Mouse (Mus musculus): ENCODE results near the gene Sdf4. TPM values are rescaled to one million over a fixed set of nuclear protein-coding genes. Genes with fewer than 3 reads are reported as not detected.

The Sdf4 gene
- polyA plus RNA-seq, 1 experiment from 2014 or later = 127 TPM

DNA sequence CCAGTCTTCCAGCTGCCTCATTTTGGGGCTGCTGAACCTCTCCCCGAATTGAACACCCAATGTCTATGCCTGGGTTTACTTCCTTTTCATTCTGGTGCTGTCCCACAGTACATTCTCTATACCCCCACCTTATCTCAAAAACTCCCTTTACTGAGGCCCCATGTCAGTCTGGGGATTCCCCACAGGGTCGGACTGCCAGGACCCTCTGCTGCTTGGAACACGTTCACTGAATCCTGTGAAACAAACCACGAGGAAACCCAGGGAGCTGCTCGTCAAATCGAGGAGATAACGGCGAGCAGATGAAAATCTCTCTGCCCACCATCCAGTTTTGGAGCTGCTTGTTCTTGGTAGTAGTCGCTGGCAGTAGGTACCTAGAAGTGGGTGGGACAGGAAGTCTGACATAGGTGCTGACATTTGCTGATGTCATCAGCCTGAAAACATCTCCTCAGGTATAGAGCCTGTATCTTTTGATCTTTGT is 29.3 kb downstream of the Sdf4 start:
- H3K9ac ChIP-seq (ENCODE audit: low read length) = no peak overlapping the region
- H3K9me3 ChIP-seq (replicated peaks; ENCODE audit: control insufficient read depth, low read length) = no peaks in the 10 kb centered on the region
- no peak overlapping the region for H3K27ac ChIP-seq (ENCODE audit: low read depth, low read length)
- 88% methylated on average over 9 of the region's 9 CpGs for WGBS
- H3K4me2 ChIP-seq (ENCODE audit: low read length) = no peak overlapping the region
- ATAC-seq (no peak), DNase-seq (ENCODE audit: low spot score) (no peak)
- no peaks in the 10 kb centered on the region for H3K36me3 ChIP-seq (ENCODE audit: control insufficient read depth, insufficient read depth, low read length)
- H3K4me1 ChIP-seq (ENCODE audit: control insufficient read depth, insufficient read depth, low read length) = no peaks in the 10 kb centered on the region
- H3K27me3 ChIP-seq (replicated peaks; ENCODE audit: control insufficient read depth, insufficient read depth, low read length) = no peaks in the 10 kb centered on the region
- H3K4me3 ChIP-seq (ENCODE audit: low read depth, low read length) = no peak overlapping the region

DNA sequence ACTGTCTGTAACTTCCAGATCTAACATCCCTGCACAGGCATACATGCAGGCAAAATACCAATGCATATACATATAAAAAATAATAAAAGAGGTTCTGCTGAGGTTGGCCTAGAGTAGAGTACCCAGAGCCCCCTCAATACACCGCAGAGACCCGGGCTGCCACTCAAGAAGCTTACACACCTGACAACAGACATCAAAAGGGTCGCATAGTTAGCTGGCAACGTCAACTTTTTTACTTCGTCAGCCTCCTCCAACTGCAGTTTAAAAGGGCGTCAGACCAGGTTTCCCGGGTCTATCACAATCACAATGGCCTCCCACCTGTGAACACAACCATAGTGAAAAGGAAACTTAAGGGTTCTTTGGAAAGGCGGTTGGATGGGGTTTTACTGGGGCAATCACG is 30.8 kb downstream of the Sdf4 start:
- no peak for DNase-seq (ENCODE audit: low spot score)
- no peak overlapping the region for H3K27ac ChIP-seq (ENCODE audit: low read depth, low read length)
- WGBS = 85% methylated on average over 9 of the region's 9 CpGs
- H3K4me2 ChIP-seq (ENCODE audit: low read length) = no peak overlapping the region
- no peak overlapping the region for H3K4me3 ChIP-seq (ENCODE audit: low read depth, low read length)
- H3K27me3 ChIP-seq (replicated peaks; ENCODE audit: control insufficient read depth, insufficient read depth, low read length) = no peaks in the 10 kb centered on the region
- H3K4me1 ChIP-seq (ENCODE audit: control insufficient read depth, insufficient read depth, low read length) = no peaks in the 10 kb centered on the region
- no peak overlapping the region for H3K9ac ChIP-seq (ENCODE audit: low read length)
- H3K36me3 ChIP-seq (ENCODE audit: control insufficient read depth, insufficient read depth, low read length) = 0 out of 2 replicates have a peak, but pooled peaks cover 4% of the 10 kb centered on the region
- H3K9me3 ChIP-seq (replicated peaks; ENCODE audit: control insufficient read depth, low read length) = no peaks in the 10 kb centered on the region
- no peak for ATAC-seq

DNA sequence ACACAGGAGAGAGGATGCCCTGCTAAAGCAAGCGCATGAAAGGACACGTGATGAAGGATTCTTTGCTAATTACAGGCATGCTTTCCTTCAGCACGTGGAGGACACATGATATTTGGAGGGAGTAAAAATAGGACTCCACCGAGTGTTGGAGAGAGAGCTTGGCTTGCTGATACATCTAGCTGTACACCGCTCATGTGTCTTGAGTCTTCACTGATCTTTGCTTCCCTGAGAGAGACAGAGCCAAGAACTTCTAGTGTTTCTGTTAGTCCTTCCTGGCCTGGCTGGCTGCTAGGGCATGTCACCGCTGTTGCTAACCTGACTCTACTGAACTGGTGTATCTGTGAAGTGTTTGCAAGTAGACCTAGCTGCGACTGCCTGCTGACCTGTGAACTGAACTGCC is 31.5 kb downstream of the Sdf4 start:
- H3K27ac ChIP-seq (ENCODE audit: low read depth, low read length) = no peak overlapping the region
- H3K9me3 ChIP-seq (replicated peaks; ENCODE audit: control insufficient read depth, low read length) = no peaks in the 10 kb centered on the region
- H3K36me3 ChIP-seq (ENCODE audit: control insufficient read depth, insufficient read depth, low read length) = 0 out of 2 replicates have a peak, but pooled peaks cover 4% of the 10 kb centered on the region
- no peak overlapping the region for H3K9ac ChIP-seq (ENCODE audit: low read length)
- 95% methylated on average over 7 of the region's 7 CpGs for WGBS
- no peaks in the 10 kb centered on the region for H3K4me1 ChIP-seq (ENCODE audit: control insufficient read depth, insufficient read depth, low read length)
- H3K27me3 ChIP-seq (replicated peaks; ENCODE audit: control insufficient read depth, insufficient read depth, low read length) = no peaks in the 10 kb centered on the region
- ATAC-seq = no peak
- H3K4me2 ChIP-seq (ENCODE audit: low read length) = no peak overlapping the region
- DNase-seq (ENCODE audit: low spot score) = no peak
- H3K4me3 ChIP-seq (ENCODE audit: low read depth, low read length) = no peak overlapping the region

DNA sequence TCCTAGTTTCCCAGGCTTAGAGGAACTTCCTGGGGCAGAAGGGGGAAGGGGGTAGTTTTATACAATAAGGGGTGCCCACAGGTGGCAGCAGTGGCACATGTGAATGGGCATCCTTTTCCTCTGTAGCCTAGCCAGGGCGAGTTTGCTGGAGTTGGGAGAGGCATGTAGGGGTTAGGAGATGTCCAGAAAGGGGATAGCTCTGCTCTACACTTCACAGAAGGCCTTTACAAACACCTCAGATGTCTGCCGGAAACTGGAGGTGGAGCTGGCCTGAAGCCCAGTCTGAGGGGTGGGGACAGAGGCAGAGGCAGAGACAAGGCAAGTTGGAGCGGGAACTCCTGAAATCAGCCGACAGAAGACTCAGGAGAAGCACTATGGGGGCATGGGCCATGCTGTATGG is 33.3 kb downstream of the Sdf4 start, which contains the start of gene Tnfrsf18:
Gene Tnfrsf18, plus strand, starts transcription at position 152 of the 400 bp plus-strand sequence.
- ATAC-seq (no peak), DNase-seq (ENCODE audit: low spot score) (no peak)
- Histone ChIP-seq H3K9me3 (replicated peaks; ENCODE audit: control insufficient read depth, low read length) (no peaks in the 10 kb centered on the region), H3K27ac (ENCODE audit: low read depth, low read length) (no peak within 1 kb of the TSS), H3K4me1 (ENCODE audit: control insufficient read depth, insufficient read depth, low read length) (no peaks in the 10 kb centered on the region), H3K9ac (ENCODE audit: low read length) (no peak within 1 kb of the TSS), H3K4me3 (ENCODE audit: low read depth, low read length) (no peak within 1 kb of the TSS), H3K27me3 (replicated peaks; ENCODE audit: control insufficient read depth, insufficient read depth, low read length) (no peaks in the 10 kb centered on the region), H3K36me3 (ENCODE audit: control insufficient read depth, insufficient read depth, low read length) (0 out of 2 replicates have a peak, but pooled peaks cover 4% of the 10 kb centered on the region), H3K4me2 (ENCODE audit: low read length) (no peak within 1 kb of the TSS)
- WGBS = 43% methylated on average over 4 of the region's 4 CpGs

DNA sequence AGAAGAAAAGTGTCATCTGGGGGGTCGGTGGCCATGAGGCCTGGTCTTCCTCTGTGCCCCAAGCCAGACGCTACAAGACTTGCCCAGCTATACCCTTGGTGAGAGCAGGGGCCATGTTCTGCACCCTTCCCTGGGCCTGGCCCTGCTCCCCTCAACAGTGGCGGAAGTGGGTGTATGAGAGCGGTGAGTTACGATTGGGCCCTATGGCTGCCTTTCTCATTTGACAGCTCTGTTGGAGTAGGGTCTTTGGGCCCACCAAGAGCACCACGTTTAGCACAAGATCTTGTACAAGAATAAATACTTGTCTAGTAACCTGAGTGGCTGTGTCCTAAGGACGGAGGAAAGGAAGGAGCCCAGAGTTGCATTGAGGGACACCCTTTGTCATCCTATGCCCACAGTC is 35.9 kb downstream of the Sdf4 start:
- 91% methylated on average over 7 of the region's 7 CpGs for WGBS

GRCm38 (mm10) chr4:156030651-156031118 is 38.0 kb downstream of the Sdf4 start:
- DNase-seq (ENCODE audit: low spot score) (no peak), ATAC-seq (no peak)
- Histone ChIP-seq H3K36me3 (ENCODE audit: control insufficient read depth, insufficient read depth, low read length) (0 out of 2 replicates have a peak, but pooled peaks cover 4% of the 10 kb centered on the region), H3K27ac (ENCODE audit: low read depth, low read length) (peak overlapping the region; percentile 79; the same call in 1 of the 2 replicates), H3K9ac (ENCODE audit: low read length) (peak overlapping the region; percentile 61), H3K4me1 (ENCODE audit: control insufficient read depth, insufficient read depth, low read length) (peaks cover 8% of the 10 kb centered on the region), H3K27me3 (replicated peaks; ENCODE audit: control insufficient read depth, insufficient read depth, low read length) (peaks cover 16% of the 10 kb centered on the region), H3K9me3 (replicated peaks; ENCODE audit: control insufficient read depth, low read length) (no peaks in the 10 kb centered on the region), H3K4me3 (ENCODE audit: low read depth, low read length) (peak overlapping the region; percentile 35), H3K4me2 (ENCODE audit: low read length) (peak overlapping the region; percentile 60)
- 69% methylated on average over 9 of the region's 9 CpGs for WGBS

More for the DNA sequence above, 35.9 kb downstream of the Sdf4 start:
- Histone ChIP-seq H3K4me2 (ENCODE audit: low read length) (no peak overlapping the region), H3K36me3 (ENCODE audit: control insufficient read depth, insufficient read depth, low read length) (0 out of 2 replicates have a peak, but pooled peaks cover 4% of the 10 kb centered on the region), H3K4me3 (ENCODE audit: low read depth, low read length) (no peak overlapping the region), H3K9me3 (replicated peaks; ENCODE audit: control insufficient read depth, low read length) (no peaks in the 10 kb centered on the region), H3K4me1 (ENCODE audit: control insufficient read depth, insufficient read depth, low read length) (peaks cover 8% of the 10 kb centered on the region), H3K27ac (ENCODE audit: low read depth, low read length) (no peak overlapping the region), H3K27me3 (replicated peaks; ENCODE audit: control insufficient read depth, insufficient read depth, low read length) (no peaks in the 10 kb centered on the region), H3K9ac (ENCODE audit: low read length) (no peak overlapping the region)
- ATAC-seq (no peak), DNase-seq (ENCODE audit: low spot score) (no peak)

DNA sequence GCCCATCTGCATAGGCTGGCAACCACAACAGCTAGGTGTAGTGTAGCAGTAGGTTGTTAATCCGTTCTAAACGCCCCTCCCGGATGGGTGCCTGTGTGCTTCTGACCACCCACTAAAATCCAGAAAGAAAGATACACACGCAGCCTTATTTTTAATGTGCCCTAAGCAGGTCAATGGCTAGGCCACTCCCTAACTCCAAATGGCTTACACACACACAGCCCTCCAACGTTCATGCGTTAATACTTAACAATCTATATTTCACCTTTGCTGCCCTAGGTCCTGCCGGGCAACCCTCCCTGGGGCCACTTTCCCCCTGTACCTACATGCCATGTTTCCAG is 38.6 kb downstream of the Sdf4 start:
- H3K27me3 ChIP-seq (replicated peaks; ENCODE audit: control insufficient read depth, insufficient read depth, low read length) = peaks cover 21% of the 10 kb centered on the region
- H3K9me3 ChIP-seq (replicated peaks; ENCODE audit: control insufficient read depth, low read length) = no peaks in the 10 kb centered on the region
- 0 out of 2 replicates have a peak, but pooled peaks cover 4% of the 10 kb centered on the region for H3K36me3 ChIP-seq (ENCODE audit: control insufficient read depth, insufficient read depth, low read length)
- H3K27ac ChIP-seq (ENCODE audit: low read depth, low read length) = peak overlapping the region; percentile 79
- DNase-seq (ENCODE audit: low spot score) (no peak), ATAC-seq (peak; percentile 25; the same call in 1 of the 2 replicates)
- peak overlapping the region; percentile 35 for H3K4me3 ChIP-seq (ENCODE audit: low read depth, low read length)
- H3K4me1 ChIP-seq (ENCODE audit: control insufficient read depth, insufficient read depth, low read length) = peaks cover 8% of the 10 kb centered on the region
- H3K4me2 ChIP-seq (ENCODE audit: low read length) = peak overlapping the region; percentile 60
- peak overlapping the region; percentile 61 for H3K9ac ChIP-seq (ENCODE audit: low read length)
- 5% methylated on average over 7 of the region's 7 CpGs for WGBS

DNA sequence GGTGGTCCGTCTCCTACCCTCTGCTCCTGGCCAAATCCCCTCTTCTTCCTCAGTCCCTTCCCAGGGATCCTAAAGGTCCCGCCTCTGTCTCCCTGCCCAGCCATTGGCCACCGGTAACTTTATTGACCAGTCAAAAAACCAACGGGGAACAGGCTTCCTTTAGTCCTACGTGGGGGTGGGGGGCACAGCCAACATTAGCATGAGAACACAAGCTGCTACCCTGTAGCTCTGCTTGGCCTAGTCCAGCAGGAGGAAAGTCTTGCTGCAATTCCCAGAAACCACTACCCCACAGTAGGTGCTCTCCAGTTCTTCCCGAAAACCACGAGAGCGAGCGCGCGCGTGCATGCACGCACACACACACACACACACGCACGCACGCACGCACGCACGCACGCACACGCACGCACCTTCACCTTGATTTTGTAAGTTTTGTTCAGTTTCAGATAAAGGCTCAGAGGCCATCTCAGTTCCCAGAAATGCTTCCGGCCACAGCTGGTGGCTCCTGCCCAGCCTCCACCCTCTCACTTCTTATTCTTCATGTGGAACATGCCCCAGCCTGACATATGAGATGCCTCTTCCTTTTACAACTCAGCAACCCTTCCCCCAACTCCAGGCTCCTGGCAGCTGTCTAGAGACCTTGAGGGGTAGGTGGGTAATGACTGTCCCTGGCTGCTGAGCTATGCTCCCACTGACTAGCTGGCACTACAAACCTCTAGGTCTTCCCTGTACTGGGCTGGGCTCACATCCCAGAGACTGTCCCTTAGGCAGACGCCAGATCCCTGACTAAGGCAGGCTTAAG is 39.1 kb downstream of the Sdf4 start:
- Histone ChIP-seq H3K27me3 (replicated peaks; ENCODE audit: control insufficient read depth, insufficient read depth, low read length) (peaks cover 22% of the 10 kb centered on the region), H3K36me3 (ENCODE audit: control insufficient read depth, insufficient read depth, low read length) (0 out of 2 replicates have a peak, but pooled peaks cover 4% of the 10 kb centered on the region), H3K9me3 (replicated peaks; ENCODE audit: control insufficient read depth, low read length) (no peaks in the 10 kb centered on the region), H3K4me1 (ENCODE audit: control insufficient read depth, insufficient read depth, low read length) (peaks cover 8% of the 10 kb centered on the region), H3K27ac (ENCODE audit: low read depth, low read length) (peak overlapping the region; percentile 79; the same call in 1 of the 2 replicates), H3K4me3 (ENCODE audit: low read depth, low read length) (peak overlapping the region; percentile 35), H3K9ac (ENCODE audit: low read length) (peak overlapping the region; percentile 61), H3K4me2 (ENCODE audit: low read length) (peak overlapping the region; percentile 60)
- ATAC-seq (peak; percentile 90), DNase-seq (ENCODE audit: low spot score) (peak; percentile 90)
- 2% methylated on average over 24 of the region's 24 CpGs for WGBS

GRCm38 (mm10) chr4:156032856-156033255 is 40.2 kb downstream of the Sdf4 start:
- 92% methylated on average over 4 of the region's 4 CpGs for WGBS
- no peak overlapping the region for H3K4me3 ChIP-seq (ENCODE audit: low read depth, low read length)
- no peak for ATAC-seq
- peaks cover 22% of the 10 kb centered on the region for H3K27me3 ChIP-seq (replicated peaks; ENCODE audit: control insufficient read depth, insufficient read depth, low read length)
- H3K27ac ChIP-seq (ENCODE audit: low read depth, low read length) = no peak overlapping the region
- DNase-seq (ENCODE audit: low spot score) = no peak
- no peaks in the 10 kb centered on the region for H3K9me3 ChIP-seq (replicated peaks; ENCODE audit: control insufficient read depth, low read length)
- peaks cover 8% of the 10 kb centered on the region for H3K4me1 ChIP-seq (ENCODE audit: control insufficient read depth, insufficient read depth, low read length)
- H3K9ac ChIP-seq (ENCODE audit: low read length) = no peak overlapping the region
- H3K4me2 ChIP-seq (ENCODE audit: low read length) = no peak overlapping the region
- H3K36me3 ChIP-seq (ENCODE audit: control insufficient read depth, insufficient read depth, low read length) = 0 out of 2 replicates have a peak, but pooled peaks cover 3% of the 10 kb centered on the region

Measured in forebrain, embryonic 14.5 days (tissue).